Mouse (Mus musculus): ENCODE results near the gene BC025920.

The BC025920 gene

GRCm38 (mm10) chr10:81605974-81606751, at the start of gene BC025920:
Gene BC025920, plus strand, starts transcription at chr10:81606270.
- in situ Hi-C loops (cut with MboI, MseI) = no loop called here

DNA sequence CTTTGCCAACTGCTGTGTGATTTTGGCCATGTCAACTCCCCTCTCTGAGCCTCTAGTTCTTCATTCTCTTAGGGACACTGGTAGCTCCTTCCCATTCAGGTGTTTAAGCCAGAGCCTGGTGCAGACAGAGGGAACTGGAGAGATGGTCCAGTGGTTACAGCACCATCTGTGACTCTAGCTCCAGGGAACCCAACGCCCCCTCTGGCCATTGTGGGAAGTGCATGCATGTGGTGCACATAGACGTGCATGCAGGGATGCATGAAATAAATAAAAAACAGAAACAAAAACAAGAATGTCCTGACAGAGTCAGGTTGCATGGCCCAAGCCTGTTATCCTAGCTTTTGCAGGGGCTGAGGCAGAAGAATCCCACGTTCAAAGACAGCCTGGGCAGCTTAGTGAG, 49.8 kb upstream of the BC025920 start:
- in situ Hi-C loops (cut with MboI, MseI) = loop anchor here (5.0 kb wide), 1 partner anchor 86 kb away; no protein-coding TSS in a partner anchor

DNA sequence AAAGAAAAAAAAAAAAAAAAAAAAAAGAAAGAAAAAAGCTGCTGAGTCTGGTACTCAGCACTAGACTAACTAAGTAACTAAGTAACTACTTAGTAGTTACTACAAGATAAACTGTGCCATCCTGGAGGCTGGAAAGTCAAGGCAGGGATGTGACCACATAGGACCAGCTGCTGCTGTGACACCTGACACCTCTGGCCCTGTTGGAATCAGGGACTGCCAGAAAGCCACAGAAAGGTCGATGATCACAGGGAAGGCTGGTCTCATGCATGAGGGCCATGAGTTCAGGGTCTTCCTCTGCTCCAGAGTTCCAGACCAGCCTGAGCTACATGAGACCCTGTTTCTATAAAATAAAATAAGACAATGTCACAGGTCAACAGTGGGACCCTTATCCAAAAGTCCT, 48.6 kb upstream of the BC025920 start:
- in situ Hi-C loops (cut with MboI, MseI) = loop anchor here (5.0 kb wide), 1 partner anchor 85 kb away; no protein-coding TSS in a partner anchor

GRCm38 (mm10) chr10:81559163-81559626, 46.9 kb upstream of the BC025920 start, which contains the start of gene Aes:
Gene Aes, plus strand, starts transcription at chr10:81559488.
- in situ Hi-C loops (cut with MboI, MseI) = loop anchor here (5.0 kb wide), 1 partner anchor 83 kb away; no protein-coding TSS in a partner anchor

- in situ Hi-C loops (cut with MboI, MseI) = loop anchor here (5.0 kb wide), 1 partner anchor 82 kb away; no protein-coding TSS in a partner anchor
These were observed 46.2 kb upstream of the BC025920 start for GRCm38 (mm10) chr10:81559627-81560539.

- in situ Hi-C loops (cut with MboI, MseI) = no loop called here
These were observed 45.2 kb upstream of the BC025920 start for GRCm38 (mm10) chr10:81560719-81561459.

GRCm38 (mm10) chr10:81562411-81562810, 43.7 kb upstream of the BC025920 start:
- in situ Hi-C loops (cut with MboI, MseI) = no loop called here

DNA sequence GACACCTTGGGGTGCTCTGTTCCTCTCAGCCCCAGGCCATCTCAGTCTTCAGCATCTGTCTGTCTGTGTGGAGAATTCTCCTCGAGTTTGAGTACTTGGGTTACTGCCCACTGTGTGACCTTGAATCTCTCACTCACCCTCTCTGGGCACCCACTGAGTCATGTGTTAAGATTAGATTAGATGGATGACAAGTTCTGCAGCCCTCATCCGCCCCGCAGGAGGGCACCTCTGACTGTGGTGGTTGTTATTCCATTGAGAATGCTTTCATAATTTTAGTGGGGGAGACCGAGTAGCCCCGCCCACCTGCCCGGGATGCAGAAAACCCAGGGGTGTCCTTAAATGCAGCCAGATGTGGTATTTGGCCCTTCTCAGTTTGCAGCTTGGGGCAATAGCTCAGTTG, 42.6 kb upstream of the BC025920 start:
- in situ Hi-C loops (cut with MboI, MseI) = no loop called here

GRCm38 (mm10) chr10:81564216-81564615, 41.9 kb upstream of the BC025920 start:
- in situ Hi-C loops (cut with MboI, MseI) = no loop called here

GRCm38 (mm10) chr10:81564734-81565133, 41.3 kb upstream of the BC025920 start:
- in situ Hi-C loops (cut with MboI, MseI) = no loop called here

DNA sequence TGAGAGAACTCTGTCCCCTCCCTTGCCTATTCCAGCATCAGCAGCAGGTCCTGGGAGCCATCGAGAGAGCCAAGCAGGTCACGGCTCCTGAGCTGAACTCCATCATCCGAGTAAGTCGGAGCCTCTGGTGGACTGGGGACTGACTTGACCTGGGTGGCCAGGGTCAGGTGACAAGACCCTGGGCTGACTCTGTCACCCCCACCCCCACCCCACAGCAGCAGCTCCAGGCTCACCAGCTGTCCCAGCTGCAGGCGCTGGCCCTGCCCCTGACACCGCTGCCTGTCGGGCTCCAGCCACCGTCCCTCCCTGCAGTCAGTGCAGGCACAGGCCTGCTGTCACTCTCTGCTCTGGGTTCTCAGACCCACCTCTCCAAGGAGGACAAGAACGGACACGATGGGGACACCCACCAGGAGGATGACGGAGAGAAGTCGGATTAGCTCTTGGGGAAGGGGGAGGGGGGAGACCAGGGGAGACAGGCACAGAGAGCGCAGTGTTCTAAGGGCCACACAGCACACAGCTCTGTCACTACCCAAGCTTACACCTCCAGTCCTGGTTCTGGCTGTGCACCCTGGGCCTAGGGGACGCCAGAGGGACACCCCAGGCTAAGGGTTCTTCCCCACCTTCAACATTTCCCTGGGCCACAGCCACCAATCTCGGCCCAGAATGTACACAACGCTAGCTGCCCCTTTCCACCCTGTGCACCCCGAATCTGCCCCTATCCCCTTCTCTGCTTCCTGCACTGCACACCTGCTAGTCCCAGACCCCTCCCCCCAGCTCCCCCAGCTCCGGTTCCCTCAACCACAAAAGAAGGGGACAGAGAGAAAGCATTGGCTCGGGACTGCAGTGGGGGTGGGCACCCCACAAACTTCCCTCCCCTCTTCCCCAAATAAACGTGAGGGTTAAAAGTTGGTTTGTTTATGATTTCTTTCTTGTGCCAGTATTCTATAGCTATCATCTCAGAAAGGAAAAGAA, 40.5 kb upstream of the BC025920 start:
- in situ Hi-C loops (cut with MboI, MseI) = no loop called here

DNA sequence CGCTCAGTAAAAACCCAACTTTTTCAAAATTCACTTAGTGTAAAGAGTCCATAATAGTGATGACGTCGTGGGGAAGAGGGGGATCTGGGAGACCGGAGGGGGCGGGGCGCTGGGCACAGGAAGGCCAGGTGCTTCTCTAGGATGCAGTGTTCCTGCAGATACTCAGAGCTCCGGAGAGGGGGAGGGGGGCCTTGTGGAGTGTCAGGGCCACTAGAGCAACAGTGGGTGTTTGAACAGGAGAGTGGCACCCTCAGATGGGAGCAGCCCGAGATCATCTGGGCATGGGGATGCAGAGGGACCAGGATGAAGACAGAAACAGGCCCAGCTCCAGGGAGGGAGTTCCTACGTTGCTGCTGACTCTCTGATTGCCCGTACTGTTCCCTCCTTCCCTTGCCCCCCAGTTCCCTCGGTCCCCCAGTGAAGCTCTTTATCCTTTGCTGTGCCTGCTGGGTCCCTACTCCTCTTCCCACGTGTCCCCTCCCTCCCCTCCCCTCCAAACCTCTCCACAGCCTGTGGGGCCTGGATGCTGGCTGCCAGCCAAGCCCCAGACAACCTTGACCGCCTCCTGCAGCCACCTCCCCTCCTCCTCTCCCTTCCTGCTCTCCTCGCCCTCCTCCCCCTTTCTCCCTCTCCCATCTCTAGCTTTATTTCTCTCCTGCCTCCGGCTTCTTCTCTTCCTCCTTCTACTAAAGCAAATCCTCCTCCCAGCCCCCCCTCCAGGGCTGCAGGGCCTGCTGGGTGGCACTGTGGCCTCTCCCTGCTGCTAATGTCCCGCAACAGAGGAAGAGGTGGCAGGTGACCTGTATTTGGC, 37.5 kb upstream of the BC025920 start:
- in situ Hi-C loops (cut with MboI, MseI) = no loop called here

DNA sequence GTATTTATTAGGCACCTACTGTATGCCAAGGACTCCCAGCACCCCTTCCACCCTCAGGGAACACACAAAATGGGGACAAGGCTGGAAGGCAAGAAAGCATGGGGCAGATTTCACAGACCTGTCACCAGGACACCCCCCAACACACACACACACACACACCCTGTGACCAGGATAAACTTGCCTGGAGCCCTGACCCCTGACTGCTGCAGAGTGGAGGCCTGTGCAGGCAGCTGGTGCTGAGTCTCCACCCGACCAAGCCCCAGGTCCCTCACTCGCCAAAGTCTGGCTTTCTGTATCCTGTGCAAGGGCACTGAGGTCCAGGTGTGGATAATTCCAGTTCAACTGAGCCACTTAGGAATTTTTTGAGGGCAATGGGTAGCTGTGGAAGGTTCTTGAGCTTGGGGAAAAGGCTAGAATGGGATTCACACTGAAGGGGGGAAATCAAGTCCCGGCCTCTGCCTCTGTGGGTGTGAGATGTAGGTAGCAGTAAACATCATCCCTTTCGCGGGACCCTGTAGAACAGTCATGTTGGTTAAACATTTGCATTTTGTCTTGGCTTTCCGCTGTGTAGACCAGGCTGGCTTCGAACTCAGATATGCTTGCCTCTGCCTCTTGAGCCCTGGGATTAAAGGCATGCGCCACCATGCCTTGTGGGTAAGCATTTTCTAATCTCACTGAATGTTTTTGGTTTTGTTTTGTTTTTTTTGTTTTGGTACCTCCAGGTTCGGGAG, 36.4 kb upstream of the BC025920 start:
- in situ Hi-C loops (cut with MboI, MseI) = no loop called here

- in situ Hi-C loops (cut with MboI, MseI) = no loop called here
These were observed 35.8 kb upstream of the BC025920 start for GRCm38 (mm10) chr10:81570238-81570800.

GRCm38 (mm10) chr10:81570831-81571500, 35.1 kb upstream of the BC025920 start:
- in situ Hi-C loops (cut with MboI, MseI) = no loop called here

- in situ Hi-C loops (cut with MboI, MseI) = no loop called here
These were observed 34.6 kb upstream of the BC025920 start for GRCm38 (mm10) chr10:81571501-81571876.

DNA sequence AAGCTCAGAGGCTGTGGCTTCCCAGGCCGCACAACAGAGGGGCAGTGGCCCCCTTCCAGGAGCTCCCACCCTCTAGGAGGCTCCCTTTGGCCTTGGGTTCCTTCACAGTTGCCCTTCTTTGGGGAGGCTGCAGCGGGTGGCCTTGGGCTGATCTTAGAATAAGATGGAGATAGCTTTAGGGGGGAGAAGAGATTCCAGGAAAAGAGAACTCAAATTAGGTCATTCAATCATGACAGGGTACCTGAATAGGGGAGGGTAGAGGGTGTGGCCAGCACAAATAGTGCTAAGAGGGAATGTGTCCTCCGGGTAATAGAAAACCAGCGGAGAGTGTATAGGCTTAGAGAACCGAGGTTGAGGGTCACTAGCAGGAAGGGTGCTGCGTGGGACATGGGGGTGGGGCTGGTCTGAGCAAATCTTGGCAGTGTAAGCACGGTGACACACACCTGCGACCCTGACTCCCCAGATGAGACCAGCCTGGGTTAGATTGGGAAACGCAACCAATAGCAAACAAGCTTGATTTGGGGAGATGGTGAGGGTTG, 33.9 kb upstream of the BC025920 start:
- in situ Hi-C loops (cut with MboI, MseI) = no loop called here

DNA sequence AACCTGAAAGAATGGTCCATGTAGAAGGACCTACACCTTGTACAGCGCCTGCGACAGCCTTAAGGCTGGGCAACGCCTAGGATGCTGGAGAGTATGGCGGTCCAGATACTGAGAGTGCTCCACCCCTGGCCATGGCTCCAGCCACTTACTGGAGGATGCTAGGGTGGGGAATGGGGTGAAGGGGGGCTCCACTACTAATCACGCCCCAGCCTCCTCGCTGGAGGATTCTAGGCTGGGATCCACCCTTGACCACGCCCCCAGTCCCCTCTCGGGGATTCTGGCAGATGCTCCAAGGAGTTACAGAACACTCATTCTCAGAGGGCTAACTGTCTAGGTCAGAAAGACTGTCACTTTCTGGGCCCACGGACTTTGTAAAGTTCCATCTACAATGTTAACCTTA, 33.1 kb upstream of the BC025920 start:
- in situ Hi-C loops (cut with MboI, MseI) = no loop called here
